Mouse (Mus musculus) lung, postnatal 25 days (tissue): ENCODE measurements around the gene Olfr482.

Source experiments
- DNase-seq: peaks from one replicate; pipeline ENCODE4 v3.0.0; 2022; ENCODE audit warnings: low spot score

The Olfr482 gene

GRCm38 (mm10) chr7:108097486-108097885 lies at the start of gene Olfr482:
Gene Olfr482 (minus strand): TSS chr7:108097586.
- DNase-seq: no peak

GRCm38 (mm10) chr7:108127349-108127748 lies 30.0 kb upstream of the Olfr482 start, which contains the start of gene Olfr484:
Gene Olfr484 (minus strand): TSS chr7:108127449.
- DNase-seq: no peak

GRCm38 (mm10) chr7:108121416-108121815 lies 24.0 kb upstream of the Olfr482 start:
- DNase-seq: no peak

- no peak for DNase-seq
Measured at GRCm38 (mm10) chr7:108120681-108121080, 23.3 kb upstream of the Olfr482 start.

- no peak for DNase-seq
Measured at GRCm38 (mm10) chr7:108100549-108100948, 3.2 kb upstream of the Olfr482 start, which contains the start of gene Olfr483. Gene Olfr483 (plus strand): TSS chr7:108100849.

GRCm38 (mm10) chr7:108079555-108079954 lies 17.8 kb downstream of the Olfr482 start, which contains the start of gene Olfr481:
Gene Olfr481 (plus strand): TSS chr7:108079855.
- no peak for DNase-seq

- no peak for DNase-seq
Measured at GRCm38 (mm10) chr7:108067246-108067645, 30.1 kb downstream of the Olfr482 start, which contains the start of gene Olfr480. Gene Olfr480 (minus strand): TSS chr7:108067346.

GRCm38 (mm10) chr7:108050393-108050792 lies 47.0 kb downstream of the Olfr482 start, which contains the start of gene Olfr479:
Gene Olfr479 (plus strand): TSS chr7:108050693.
- no peak for DNase-seq
